Mouse (Mus musculus): ENCODE results near the gene Slc35a3.

DNA sequence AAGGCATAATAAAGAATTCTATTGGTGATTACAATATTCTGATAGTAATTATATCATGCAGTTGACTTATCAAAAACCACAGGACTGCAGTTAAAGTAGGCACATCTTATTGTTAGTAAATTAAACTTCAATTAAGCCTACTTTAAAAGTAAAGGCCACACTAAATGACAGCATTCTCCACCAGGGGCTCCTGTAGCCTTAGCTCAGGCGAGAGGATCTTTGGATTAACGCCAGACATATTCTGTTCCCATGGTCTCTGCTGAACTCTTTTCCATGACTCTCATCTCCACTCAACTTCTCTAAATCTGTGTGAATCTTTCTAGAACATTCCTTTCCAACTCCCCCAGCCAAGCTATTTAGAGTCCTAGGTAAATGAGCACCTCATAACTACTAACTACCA is 13.8 kb downstream of the Slc35a3 start:
- TF ChIP-seq CTCF (IDR thresholded peaks at IDR 0.05; ENCODE audit: borderline replicate concordance, extremely low read depth, insufficient read depth, insufficient read length) (no peak), POLR2A (IDR thresholded peaks at IDR 0.05; ENCODE audit: borderline replicate concordance, extremely low read depth, insufficient read depth, insufficient read length, poor library complexity, severe bottlenecking) (no peak)
